Mouse (Mus musculus): ENCODE measurements around the gene Frat2.

- TF ChIP-seq CTCF (IDR thresholded peaks at IDR 0.05), result no peak
- no peak for TF ChIP-seq POLR2A (IDR thresholded peaks at IDR 0.05; ENCODE audit: insufficient read depth, low read depth, low read length)
These were observed 796 bp downstream of the Frat2 start for GRCm38 (mm10) chr19:41847091-41847581.
